Mouse (Mus musculus) midbrain, embryonic 10.5 days (tissue): ENCODE measurements around the gene Pjvk. TPM values are rescaled to one million over a fixed set of nuclear protein-coding genes. Genes with fewer than 3 reads are reported as not detected.
"Not testable (repeated sequence)": the region's sequence is repeated elsewhere in the genome, so short reads cannot be mapped to it uniquely, and the experiment has no call there.

Experiments used
- DNase-seq: peaks from one replicate; pipeline ENCODE4 v3.0.0-alpha.2; 2017; ENCODE audit warnings: low spot score
- H3K27ac ChIP-seq: fragments of 300-500 bp; sonication (generic); replicated peaks from 2 replicates; pipeline ENCODE4 v1.5.1; 2016; ENCODE audit warnings: mild to moderate bottlenecking
- H3K27me3 ChIP-seq: fragments of 300-500 bp; sonication (generic); 2 replicates; pipeline ENCODE4 v1.6.1; 2016; ENCODE audit warnings: low read depth, mild to moderate bottlenecking; ENCODE audit not compliant: poor library complexity, severe bottlenecking
- H3K36me3 ChIP-seq: fragments of 300-500 bp; sonication (generic); 2 replicates; pipeline ENCODE4 v1.6.1; 2016; ENCODE audit warnings: mild to moderate bottlenecking, moderate library complexity
- H3K4me1 ChIP-seq: fragments of 300-500 bp; sonication (generic); 2 replicates; pipeline ENCODE4 v1.6.1; 2016
- H3K4me3 ChIP-seq: fragments of 300-500 bp; sonication (generic); 2 replicates; pipeline ENCODE4 v1.5.1; 2016; ENCODE audit warnings: mild to moderate bottlenecking, moderate library complexity
- H3K9me3 ChIP-seq: fragments of 300-500 bp; sonication (generic); replicated peaks from 2 replicates; pipeline ENCODE4 v1.6.1; 2016; ENCODE audit warnings: mild to moderate bottlenecking
- WGBS: fragments of 180-500 bp; shearing (Covaris S2); methylation state at CpG from one replicate; pipeline ENCODE4 v1.1.7; 2016; 5-methylcytosine and 5-hydroxymethylcytosine counted together
- polyA plus RNA-seq: library from polyadenylated mRNA; unstranded; fragments of >200 nt; fragmentation: Nextera tagmentation; extraction: Ambion mirVana; gene quantifications from 2 replicates; pipeline ENCODE4 v1.2.1, GENCODE M21; 2016

Pjvk gene
- 0.40 and 0.69 TPM in 2 replicates for polyA plus RNA-seq

GRCm38 (mm10) chr2:76647883-76648570, at the start of gene Pjvk, which contains the start of gene Prkra:
Gene Pjvk (plus strand): TSS chr2:76648476.
Gene Prkra (minus strand): TSS chr2:76648015.
- H3K27me3 ChIP-seq = no peaks in the 10 kb centered on the region
- H3K36me3 ChIP-seq = peaks cover 18% of the 10 kb centered on the region
- H3K27ac ChIP-seq = peak within 1 kb of the TSS; percentile 93
- no peaks in the 10 kb centered on the region for H3K9me3 ChIP-seq
- peak within 1 kb of the TSS; percentile 71 for H3K4me3 ChIP-seq
- DNase-seq = peak; percentile 100
- WGBS = under 1% methylated on average over 42 of the region's 42 CpGs
- H3K4me1 ChIP-seq = peaks cover 25% of the 10 kb centered on the region

GRCm38 (mm10) chr2:76599214-76599613, 49.1 kb upstream of the Pjvk start:
- Histone ChIP-seq H3K9me3 (no peaks in the 10 kb centered on the region), H3K27ac (no peak overlapping the region), H3K27me3 (no peaks in the 10 kb centered on the region), H3K4me1 (no peaks in the 10 kb centered on the region), H3K36me3 (no peaks in the 10 kb centered on the region), H3K4me3 (no peak overlapping the region)
- 83% methylated on average over 5 of the region's 5 CpGs for WGBS
- DNase-seq = no peak

GRCm38 (mm10) chr2:76602256-76602655, 46.0 kb upstream of the Pjvk start:
- no peak overlapping the region for H3K27ac ChIP-seq
- no peak overlapping the region for H3K4me3 ChIP-seq
- WGBS = 96% methylated on average over 1 of the region's 1 CpGs
- no peaks in the 10 kb centered on the region for H3K27me3 ChIP-seq
- H3K9me3 ChIP-seq = no peaks in the 10 kb centered on the region
- H3K36me3 ChIP-seq = no peaks in the 10 kb centered on the region
- DNase-seq = no peak
- no peaks in the 10 kb centered on the region for H3K4me1 ChIP-seq

GRCm38 (mm10) chr2:76606704-76607103, 41.6 kb upstream of the Pjvk start:
- H3K9me3 ChIP-seq = no peaks in the 10 kb centered on the region
- DNase-seq = no peak
- H3K4me1 ChIP-seq = no peaks in the 10 kb centered on the region
- no peaks in the 10 kb centered on the region for H3K27me3 ChIP-seq
- no peak overlapping the region for H3K27ac ChIP-seq
- no peak overlapping the region for H3K4me3 ChIP-seq
- H3K36me3 ChIP-seq = no peaks in the 10 kb centered on the region
- 86% methylated on average over 3 of the region's 3 CpGs for WGBS

- Histone ChIP-seq H3K4me3 (no peak overlapping the region), H3K9me3 (no peaks in the 10 kb centered on the region), H3K4me1 (no peaks in the 10 kb centered on the region), H3K27me3 (no peaks in the 10 kb centered on the region), H3K27ac (no peak overlapping the region), H3K36me3 (no peaks in the 10 kb centered on the region)
- no peak for DNase-seq
- WGBS = 91% methylated on average over 10 of the region's 10 CpGs
Measured at GRCm38 (mm10) chr2:76610326-76611104, 37.8 kb upstream of the Pjvk start.

- Histone ChIP-seq H3K4me1 (no peaks in the 10 kb centered on the region), H3K27me3 (no peaks in the 10 kb centered on the region), H3K4me3 (no peak overlapping the region), H3K36me3 (no peaks in the 10 kb centered on the region), H3K27ac (no peak overlapping the region), H3K9me3 (no peaks in the 10 kb centered on the region)
- no peak for DNase-seq
- WGBS = 86% methylated on average over 3 of the region's 3 CpGs
Measured at GRCm38 (mm10) chr2:76611996-76612395, 36.3 kb upstream of the Pjvk start.

- Histone ChIP-seq H3K27ac (no peak overlapping the region), H3K36me3 (peaks cover 8% of the 10 kb centered on the region), H3K4me3 (no peak overlapping the region), H3K27me3 (no peaks in the 10 kb centered on the region), H3K9me3 (no peaks in the 10 kb centered on the region), H3K4me1 (no peaks in the 10 kb centered on the region)
- WGBS = 39% methylated on average over 1 of the region's 1 CpGs
- DNase-seq = no peak
Measured at GRCm38 (mm10) chr2:76618078-76618477, 30.2 kb upstream of the Pjvk start.

- no peak overlapping the region for H3K4me3 ChIP-seq
- 88% methylated on average over 5 of the region's 5 CpGs for WGBS
- DNase-seq = no peak
- H3K4me1 ChIP-seq = no peaks in the 10 kb centered on the region
- H3K27ac ChIP-seq = no peak overlapping the region
- H3K9me3 ChIP-seq = 0 out of 2 replicates have a peak, but pooled peaks cover 2% of the 10 kb centered on the region
- H3K36me3 ChIP-seq = peaks cover 29% of the 10 kb centered on the region
- H3K27me3 ChIP-seq = no peaks in the 10 kb centered on the region
Measured at GRCm38 (mm10) chr2:76620188-76620587, 28.1 kb upstream of the Pjvk start.

GRCm38 (mm10) chr2:76621724-76622123, 26.6 kb upstream of the Pjvk start:
- Histone ChIP-seq H3K36me3 (peaks cover 45% of the 10 kb centered on the region), H3K4me1 (no peaks in the 10 kb centered on the region), H3K27ac (no peak overlapping the region), H3K27me3 (no peaks in the 10 kb centered on the region), H3K9me3 (peaks cover 17% of the 10 kb centered on the region), H3K4me3 (no peak overlapping the region)
- WGBS = 85% methylated on average over 1 of the region's 1 CpGs
- DNase-seq = no peak

- not testable (repeated sequence) for H3K4me1 ChIP-seq, H3K4me3 ChIP-seq, DNase-seq, H3K27me3 ChIP-seq, H3K27ac ChIP-seq
- peaks cover 23% of the 10 kb centered on the region for H3K9me3 ChIP-seq
- H3K36me3 ChIP-seq = peaks cover 51% of the 10 kb centered on the region
- 95% methylated on average over 2 of the region's 2 CpGs for WGBS
Measured at GRCm38 (mm10) chr2:76622316-76622715, 26.0 kb upstream of the Pjvk start.

- H3K36me3 ChIP-seq = peaks cover 97% of the 10 kb centered on the region
- peaks cover 21% of the 10 kb centered on the region for H3K9me3 ChIP-seq
- no peak for DNase-seq
- H3K4me1 ChIP-seq = no peaks in the 10 kb centered on the region
- H3K27me3 ChIP-seq = no peaks in the 10 kb centered on the region
- H3K27ac ChIP-seq = no peak overlapping the region
- H3K4me3 ChIP-seq = no peak overlapping the region
- 93% methylated on average over 12 of the region's 12 CpGs for WGBS
Measured at GRCm38 (mm10) chr2:76630293-76630692, 18.0 kb upstream of the Pjvk start.

- peaks cover 97% of the 10 kb centered on the region for H3K36me3 ChIP-seq
- no peak overlapping the region for H3K27ac ChIP-seq
- H3K4me3 ChIP-seq = no peak overlapping the region
- WGBS = 91% methylated on average over 4 of the region's 4 CpGs
- H3K4me1 ChIP-seq = no peaks in the 10 kb centered on the region
- no peak for DNase-seq
- no peaks in the 10 kb centered on the region for H3K27me3 ChIP-seq
- peaks cover 8% of the 10 kb centered on the region; the same call in 1 of the 2 replicates for H3K9me3 ChIP-seq
Measured at GRCm38 (mm10) chr2:76631600-76631999, 16.7 kb upstream of the Pjvk start.

GRCm38 (mm10) chr2:76639637-76640036, 8.6 kb upstream of the Pjvk start:
- Histone ChIP-seq H3K4me3 (no peak overlapping the region), H3K36me3 (peaks cover 99% of the 10 kb centered on the region), H3K27me3 (no peaks in the 10 kb centered on the region), H3K9me3 (no peaks in the 10 kb centered on the region), H3K4me1 (no peaks in the 10 kb centered on the region), H3K27ac (no peak overlapping the region)
- 94% methylated on average over 2 of the region's 2 CpGs for WGBS
- no peak for DNase-seq
